Mouse (Mus musculus): Measurements from ENCODE around the gene Eci1.
A peak's percentile ranks its signal among the peaks of the same experiment; 100 is the strongest.
"Not testable (repeated sequence)": the region's sequence is repeated elsewhere in the genome, so short reads cannot be mapped to it uniquely, and the experiment has no call there.

Gene Eci1

GRCm38 (mm10) chr17:24440377-24440776 lies 13.9 kb downstream of the Eci1 start:
- DNase-seq (ENCODE audit: low spot score): no peak

GRCm38 (mm10) chr17:24441148-24441547 lies 14.7 kb downstream of the Eci1 start:
- DNase-seq (ENCODE audit: low spot score): peak; percentile 37

- DNase-seq (ENCODE audit: low spot score): no peak
These were observed 15.7 kb downstream of the Eci1 start for GRCm38 (mm10) chr17:24442107-24442506.

GRCm38 (mm10) chr17:24442632-24443155 lies 16.3 kb downstream of the Eci1 start, which contains the start of gene Dnase1l2:
Dnase1l2 (minus strand) TSS chr17:24443105.
- no peak for DNase-seq (ENCODE audit: low spot score)

GRCm38 (mm10) chr17:24443409-24443808 lies 17.0 kb downstream of the Eci1 start:
- DNase-seq (ENCODE audit: low spot score): no peak

GRCm38 (mm10) chr17:24446590-24446989 lies 20.1 kb downstream of the Eci1 start:
- no peak for DNase-seq (ENCODE audit: low spot score)

GRCm38 (mm10) chr17:24449507-24449906 lies 23.1 kb downstream of the Eci1 start:
- DNase-seq (ENCODE audit: low spot score): no peak

GRCm38 (mm10) chr17:24451220-24451619 lies 24.8 kb downstream of the Eci1 start:
- DNase-seq (ENCODE audit: low spot score): no peak

- DNase-seq (ENCODE audit: low spot score): no peak
These were observed 26.9 kb downstream of the Eci1 start for GRCm38 (mm10) chr17:24453372-24453771.

- no peak for DNase-seq (ENCODE audit: low spot score)
These were observed 27.8 kb downstream of the Eci1 start for GRCm38 (mm10) chr17:24454218-24454755.

GRCm38 (mm10) chr17:24454756-24455522 lies 28.5 kb downstream of the Eci1 start:
- DNase-seq (ENCODE audit: low spot score): peak; percentile 99

GRCm38 (mm10) chr17:24455523-24456206 lies 29.2 kb downstream of the Eci1 start:
- not testable (repeated sequence) for DNase-seq (ENCODE audit: low spot score)

- peak; percentile 78 for DNase-seq (ENCODE audit: low spot score)
These were observed 35.1 kb downstream of the Eci1 start for GRCm38 (mm10) chr17:24461580-24461979.

- no peak for DNase-seq (ENCODE audit: low spot score)
These were observed 36.5 kb downstream of the Eci1 start for GRCm38 (mm10) chr17:24462932-24463331.

- peak; percentile 57 for DNase-seq (ENCODE audit: low spot score)
These were observed 37.1 kb downstream of the Eci1 start for GRCm38 (mm10) chr17:24463374-24464133.

- DNase-seq (ENCODE audit: low spot score): no peak
These were observed 42.3 kb downstream of the Eci1 start for GRCm38 (mm10) chr17:24468636-24469246.

- DNase-seq (ENCODE audit: low spot score): no peak
These were observed 43.0 kb downstream of the Eci1 start for GRCm38 (mm10) chr17:24469336-24469909.

- DNase-seq (ENCODE audit: low spot score): peak; percentile 98
These were observed 43.6 kb downstream of the Eci1 start, which contains the start of the genes E4f1 and Pgp for GRCm38 (mm10) chr17:24469910-24470602. E4f1 (minus strand) TSS chr17:24470313. Pgp (plus strand) TSS chr17:24470392.

GRCm38 (mm10) chr17:24470701-24471527 lies 44.5 kb downstream of the Eci1 start:
- peak; percentile 49 for DNase-seq (ENCODE audit: low spot score)

GRCm38 (mm10) chr17:24472512-24472911 lies 46.1 kb downstream of the Eci1 start:
- DNase-seq (ENCODE audit: low spot score): no peak
